Mouse (Mus musculus) heart, postnatal 36 days (tissue): ENCODE data around the gene Cldn22. TPM values are rescaled to one million over a fixed set of nuclear protein-coding genes. Genes with fewer than 3 reads are reported as not detected.
"Not testable (repeated sequence)": the region's sequence is repeated elsewhere in the genome, so short reads cannot be mapped to it uniquely, and the experiment has no call there.

ENCODE experiments used
- DNase-seq, 2 experiments: peaks; one replicate each; pipeline ENCODE4 v3.0.0; 2021 to 2022
- intact Hi-C: fragments of 180-260 bp; cut with DNase I; formaldehyde crosslinking; loops from one replicate; pipeline ENCODE4 v1.15.1; 2025
- total RNA-seq, 2 experiments: library from RNA; stranded (reverse); gene quantifications; 2 replicates each; pipeline ENCODE4 v1.2.3; 2021

Gene Cldn22
- not detected for total RNA-seq

GRCm38 (mm10) chr8:47824182-47824581 lies at the start of gene Cldn22:
Cldn22 (plus strand) TSS chr8:47824482.
- DNase-seq, result no peak
- intact Hi-C loops, result no loop called here

GRCm38 (mm10) chr8:47777415-47777814 lies 46.9 kb upstream of the Cldn22 start:
- intact Hi-C loops, result no loop called here
- DNase-seq, result no peak

GRCm38 (mm10) chr8:47779589-47779988 lies 44.7 kb upstream of the Cldn22 start:
- no peak for DNase-seq
- intact Hi-C loops, result no loop called here

GRCm38 (mm10) chr8:47781881-47782280 lies 42.4 kb upstream of the Cldn22 start:
- no peak for DNase-seq
- intact Hi-C loops, result no loop called here

- intact Hi-C loops, result no loop called here
- no peak for DNase-seq
Observed at GRCm38 (mm10) chr8:47783544-47783943, 40.7 kb upstream of the Cldn22 start.

GRCm38 (mm10) chr8:47783944-47784343 lies 40.3 kb upstream of the Cldn22 start:
- intact Hi-C loops, result no loop called here
- DNase-seq, result peak; percentile 10 to 39

- intact Hi-C loops, result no loop called here
- peak; percentile 40 to 45 for DNase-seq
Observed at GRCm38 (mm10) chr8:47784436-47784835, 39.8 kb upstream of the Cldn22 start.

- intact Hi-C loops, result no loop called here
- no peak for DNase-seq
Observed at GRCm38 (mm10) chr8:47786323-47786722, 38.0 kb upstream of the Cldn22 start.

GRCm38 (mm10) chr8:47787705-47788104 lies 36.6 kb upstream of the Cldn22 start:
- intact Hi-C loops, result no loop called here
- DNase-seq, result peak; percentile 11 to 14

GRCm38 (mm10) chr8:47791986-47792385 lies 32.3 kb upstream of the Cldn22 start:
- no peak for DNase-seq
- intact Hi-C loops, result no loop called here

GRCm38 (mm10) chr8:47799438-47799837 lies 24.8 kb upstream of the Cldn22 start:
- no peak for DNase-seq
- intact Hi-C loops, result no loop called here

GRCm38 (mm10) chr8:47802349-47802748 lies 21.9 kb upstream of the Cldn22 start:
- intact Hi-C loops, result no loop called here

GRCm38 (mm10) chr8:47804262-47804661 lies 20.0 kb upstream of the Cldn22 start:
- no peak for DNase-seq
- intact Hi-C loops, result no loop called here

More at GRCm38 (mm10) chr8:47802349-47802748, 21.9 kb upstream of the Cldn22 start:
- DNase-seq, result no peak

- DNase-seq, result no peak
Observed at GRCm38 (mm10) chr8:47809970-47810665, 14.2 kb upstream of the Cldn22 start.

GRCm38 (mm10) chr8:47810666-47811015 lies 13.6 kb upstream of the Cldn22 start:
- no peak for DNase-seq
- intact Hi-C loops, result no loop called here

More at GRCm38 (mm10) chr8:47809970-47810665, 14.2 kb upstream of the Cldn22 start:
- intact Hi-C loops, result no loop called here

- no peak for DNase-seq
- intact Hi-C loops, result no loop called here
Observed at GRCm38 (mm10) chr8:47811221-47811620, 13.1 kb upstream of the Cldn22 start.

GRCm38 (mm10) chr8:47819034-47819433 lies 5.2 kb upstream of the Cldn22 start:
- intact Hi-C loops, result no loop called here
- no peak for DNase-seq

GRCm38 (mm10) chr8:47820914-47821772 lies 3.1 kb upstream of the Cldn22 start:
- intact Hi-C loops, result no loop called here
- no peak for DNase-seq

GRCm38 (mm10) chr8:47821843-47822242 lies 2.4 kb upstream of the Cldn22 start, which contains the start of gene Cldn24:
Cldn24 (plus strand) TSS chr8:47822143.
- no peak for DNase-seq
- intact Hi-C loops, result no loop called here

- intact Hi-C loops, DNase-seq: not testable (repeated sequence)
Observed at GRCm38 (mm10) chr8:47822541-47822940, 1.7 kb upstream of the Cldn22 start.

GRCm38 (mm10) chr8:47823777-47824176 lies 505 bp upstream of the Cldn22 start:
- DNase-seq, result no peak
- intact Hi-C loops, result no loop called here

GRCm38 (mm10) chr8:47825596-47825995 lies 1.3 kb downstream of the Cldn22 start:
- DNase-seq, result no peak
- intact Hi-C loops, result loop anchor here (5.0 kb wide), 1 partner anchor 83 kb away; no protein-coding TSS in a partner anchor
